Mouse (Mus musculus): ENCODE data around the gene Upk3a. TPM values are rescaled to one million over a fixed set of nuclear protein-coding genes. Genes with fewer than 3 reads are reported as not detected.

The Upk3a gene
- polyA plus RNA-seq, 1 experiment from 2014 or later, result not detected

DNA sequence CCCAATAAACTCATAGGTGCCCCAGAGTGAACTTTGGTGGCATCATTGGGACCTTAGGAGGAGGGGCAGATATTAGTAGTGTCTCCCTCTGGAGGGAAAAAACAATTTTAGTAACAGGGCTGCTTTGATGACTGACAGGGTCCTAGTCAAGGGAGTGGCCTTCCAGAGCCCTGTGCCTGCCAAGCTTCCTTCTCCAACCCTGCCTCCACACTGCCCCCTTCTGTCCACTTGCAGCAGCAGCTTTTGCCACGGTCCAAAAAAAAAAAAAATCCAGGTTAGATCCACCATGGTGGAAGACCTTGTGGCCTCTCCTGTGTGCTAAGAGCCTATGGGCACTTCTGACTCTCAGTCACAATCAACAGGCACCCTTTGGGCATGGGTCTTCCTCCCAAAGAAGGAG lies 21.0 kb upstream of the Upk3a start:
- Histone ChIP-seq H3K27ac (ENCODE audit: low read depth, low read length) (no peak overlapping the region), H3K4me3 (ENCODE audit: low read depth, low read length) (no peak overlapping the region), H3K9ac (ENCODE audit: low read length) (no peak overlapping the region), H3K4me2 (no peak overlapping the region), H3K36me3 (ENCODE audit: control insufficient read depth, insufficient read depth, low read length) (no peaks in the 10 kb centered on the region), H3K9me3 (ENCODE audit: control insufficient read depth, low read length) (no peaks in the 10 kb centered on the region), H3K4me1 (ENCODE audit: control insufficient read depth, insufficient read depth, low read length) (no peaks in the 10 kb centered on the region), H3K27me3 (ENCODE audit: control insufficient read depth, insufficient read depth, low read length) (no peaks in the 10 kb centered on the region)
- ATAC-seq (ENCODE audit: low FRiP score) (no peak), DNase-seq (ENCODE audit: low spot score, missing footprints) (peak; percentile 92)
- WGBS, result 6% methylated on average over 1 of the region's 1 CpGs

GRCm38 (mm10) chr15:84997768-84998454 lies 19.0 kb upstream of the Upk3a start:
- Histone ChIP-seq H3K4me2 (no peak overlapping the region), H3K9me3 (ENCODE audit: control insufficient read depth, low read length) (no peaks in the 10 kb centered on the region), H3K27me3 (ENCODE audit: control insufficient read depth, insufficient read depth, low read length) (no peaks in the 10 kb centered on the region), H3K9ac (ENCODE audit: low read length) (no peak overlapping the region), H3K27ac (ENCODE audit: low read depth, low read length) (no peak overlapping the region), H3K4me3 (ENCODE audit: low read depth, low read length) (no peak overlapping the region), H3K4me1 (ENCODE audit: control insufficient read depth, insufficient read depth, low read length) (no peaks in the 10 kb centered on the region), H3K36me3 (ENCODE audit: control insufficient read depth, insufficient read depth, low read length) (no peaks in the 10 kb centered on the region)
- DNase-seq (ENCODE audit: low spot score, missing footprints), result peak; percentile 2
- WGBS, result 81% methylated on average over 14 of the region's 14 CpGs
- no peak for ATAC-seq (ENCODE audit: low FRiP score)

DNA sequence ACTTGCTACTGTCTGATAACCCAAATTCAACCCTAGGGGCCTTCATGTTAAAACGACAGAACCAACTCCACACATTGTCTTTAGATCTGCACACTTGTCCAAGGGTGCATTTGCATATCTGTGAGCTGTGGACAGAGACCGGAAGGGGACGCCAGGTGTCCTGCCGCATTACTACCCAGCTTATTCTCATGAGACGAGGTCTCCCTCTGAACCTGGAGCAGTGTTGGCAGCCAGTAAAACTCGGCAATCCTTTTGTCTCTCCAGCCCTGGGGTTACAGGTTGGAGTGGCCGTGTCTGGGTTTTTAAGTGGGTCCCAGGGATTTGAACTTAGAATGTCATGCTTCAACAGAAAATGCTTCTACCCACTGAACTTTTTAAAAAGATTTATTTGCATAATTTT lies 17.0 kb upstream of the Upk3a start:
- no peaks in the 10 kb centered on the region for H3K36me3 ChIP-seq (ENCODE audit: control insufficient read depth, insufficient read depth, low read length)
- H3K27me3 ChIP-seq (ENCODE audit: control insufficient read depth, insufficient read depth, low read length), result no peaks in the 10 kb centered on the region
- ATAC-seq (ENCODE audit: low FRiP score) (no peak), DNase-seq (ENCODE audit: low spot score, missing footprints) (peak; percentile 41)
- H3K9me3 ChIP-seq (ENCODE audit: control insufficient read depth, low read length), result no peaks in the 10 kb centered on the region
- H3K27ac ChIP-seq (ENCODE audit: low read depth, low read length), result no peak overlapping the region
- WGBS, result 69% methylated on average over 7 of the region's 7 CpGs
- no peak overlapping the region for H3K9ac ChIP-seq (ENCODE audit: low read length)
- no peak overlapping the region for H3K4me2 ChIP-seq
- no peak overlapping the region for H3K4me3 ChIP-seq (ENCODE audit: low read depth, low read length)
- no peaks in the 10 kb centered on the region for H3K4me1 ChIP-seq (ENCODE audit: control insufficient read depth, insufficient read depth, low read length)

- ATAC-seq (ENCODE audit: low FRiP score) (0 out of 2 replicates have a peak, but pooled peaks have one; percentile 58), DNase-seq (ENCODE audit: low spot score, missing footprints) (peak; percentile 98)
- H3K4me3 ChIP-seq (ENCODE audit: low read depth, low read length), result no peak overlapping the region
- H3K27me3 ChIP-seq (ENCODE audit: control insufficient read depth, insufficient read depth, low read length), result no peaks in the 10 kb centered on the region
- H3K9ac ChIP-seq (ENCODE audit: low read length), result no peak overlapping the region; the same call in 1 of the 2 replicates
- no peaks in the 10 kb centered on the region for H3K4me1 ChIP-seq (ENCODE audit: control insufficient read depth, insufficient read depth, low read length)
- 19% methylated on average over 29 of the region's 29 CpGs for WGBS
- no peaks in the 10 kb centered on the region for H3K9me3 ChIP-seq (ENCODE audit: control insufficient read depth, low read length)
- no peaks in the 10 kb centered on the region for H3K36me3 ChIP-seq (ENCODE audit: control insufficient read depth, insufficient read depth, low read length)
- H3K4me2 ChIP-seq, result no peak overlapping the region
- no peak overlapping the region for H3K27ac ChIP-seq (ENCODE audit: low read depth, low read length)
These were observed 15.7 kb upstream of the Upk3a start for GRCm38 (mm10) chr15:85000984-85001982.

GRCm38 (mm10) chr15:85009666-85010065 lies 7.3 kb upstream of the Upk3a start:
- no peaks in the 10 kb centered on the region for H3K9me3 ChIP-seq (ENCODE audit: control insufficient read depth, low read length)
- H3K27ac ChIP-seq (ENCODE audit: low read depth, low read length), result no peak overlapping the region
- 88% methylated on average over 8 of the region's 8 CpGs for WGBS
- peak; percentile 62 for DNase-seq (ENCODE audit: low spot score, missing footprints)
- no peak overlapping the region for H3K4me2 ChIP-seq
- no peaks in the 10 kb centered on the region for H3K27me3 ChIP-seq (ENCODE audit: control insufficient read depth, insufficient read depth, low read length)
- no peaks in the 10 kb centered on the region for H3K4me1 ChIP-seq (ENCODE audit: control insufficient read depth, insufficient read depth, low read length)
- H3K9ac ChIP-seq (ENCODE audit: low read length), result no peak overlapping the region
- no peaks in the 10 kb centered on the region for H3K36me3 ChIP-seq (ENCODE audit: control insufficient read depth, insufficient read depth, low read length)
- H3K4me3 ChIP-seq (ENCODE audit: low read depth, low read length), result no peak overlapping the region
- no peak for ATAC-seq (ENCODE audit: low FRiP score)

DNA sequence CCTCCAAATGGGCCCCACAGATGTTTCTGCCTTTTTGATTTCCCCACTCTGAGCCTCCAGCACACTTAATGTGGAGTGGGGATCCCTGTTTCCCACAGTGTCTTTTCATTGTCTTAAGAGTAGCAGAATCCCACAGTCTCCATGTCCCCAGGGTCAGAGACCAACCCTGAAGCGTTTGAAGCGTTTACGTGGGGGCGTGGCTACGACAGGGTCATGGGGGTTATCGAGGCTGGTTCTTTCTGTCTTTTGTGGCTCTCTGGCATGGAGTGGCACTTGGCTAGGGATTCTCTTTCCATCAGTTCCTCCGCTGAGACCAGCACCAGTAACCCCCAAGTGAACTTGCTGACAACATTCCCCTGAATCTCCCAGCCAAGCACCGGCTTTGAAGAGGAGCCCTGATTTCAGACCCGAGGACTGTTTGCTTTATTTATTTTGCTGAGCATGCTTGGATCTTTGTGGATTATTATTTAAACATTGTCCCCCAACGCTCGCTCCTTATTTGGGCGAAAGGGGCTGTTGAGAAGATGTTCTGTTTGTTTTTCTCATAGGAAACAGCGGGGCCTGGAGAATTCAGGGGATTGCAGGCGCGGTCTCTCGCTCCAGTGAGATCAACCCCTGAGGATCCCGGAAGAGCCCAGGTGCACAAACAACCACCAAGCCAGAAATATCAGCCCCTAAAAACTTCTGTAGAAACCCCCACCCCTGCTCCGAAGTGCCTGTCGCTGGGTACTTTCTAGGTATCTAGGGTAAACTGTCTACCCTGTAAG lies 4.9 kb upstream of the Upk3a start:
- DNase-seq (ENCODE audit: low spot score, missing footprints) (peak; percentile 82), ATAC-seq (ENCODE audit: low FRiP score) (no peak)
- Histone ChIP-seq H3K27me3 (ENCODE audit: control insufficient read depth, insufficient read depth, low read length) (no peaks in the 10 kb centered on the region), H3K9ac (ENCODE audit: low read length) (no peak overlapping the region), H3K4me3 (ENCODE audit: low read depth, low read length) (no peak overlapping the region), H3K4me1 (ENCODE audit: control insufficient read depth, insufficient read depth, low read length) (peaks cover 3% of the 10 kb centered on the region; the same call in 1 of the 2 replicates), H3K27ac (ENCODE audit: low read depth, low read length) (no peak overlapping the region), H3K9me3 (ENCODE audit: control insufficient read depth, low read length) (no peaks in the 10 kb centered on the region), H3K4me2 (no peak overlapping the region), H3K36me3 (ENCODE audit: control insufficient read depth, insufficient read depth, low read length) (no peaks in the 10 kb centered on the region)
- 37% methylated on average over 19 of the region's 19 CpGs for WGBS

- no peak overlapping the region for H3K27ac ChIP-seq (ENCODE audit: low read depth, low read length)
- ATAC-seq (ENCODE audit: low FRiP score), result no peak
- no peak overlapping the region for H3K4me2 ChIP-seq
- no peaks in the 10 kb centered on the region for H3K36me3 ChIP-seq (ENCODE audit: control insufficient read depth, insufficient read depth, low read length)
- H3K4me3 ChIP-seq (ENCODE audit: low read depth, low read length), result no peak overlapping the region
- 43% methylated on average over 2 of the region's 2 CpGs for WGBS
- no peaks in the 10 kb centered on the region for H3K27me3 ChIP-seq (ENCODE audit: control insufficient read depth, insufficient read depth, low read length)
- peak; percentile 80 for DNase-seq (ENCODE audit: low spot score, missing footprints)
- H3K9me3 ChIP-seq (ENCODE audit: control insufficient read depth, low read length), result no peaks in the 10 kb centered on the region
- peaks cover 3% of the 10 kb centered on the region; the same call in 1 of the 2 replicates for H3K4me1 ChIP-seq (ENCODE audit: control insufficient read depth, insufficient read depth, low read length)
- no peak overlapping the region for H3K9ac ChIP-seq (ENCODE audit: low read length)
These were observed 4.3 kb upstream of the Upk3a start for GRCm38 (mm10) chr15:85012662-85013054.

DNA sequence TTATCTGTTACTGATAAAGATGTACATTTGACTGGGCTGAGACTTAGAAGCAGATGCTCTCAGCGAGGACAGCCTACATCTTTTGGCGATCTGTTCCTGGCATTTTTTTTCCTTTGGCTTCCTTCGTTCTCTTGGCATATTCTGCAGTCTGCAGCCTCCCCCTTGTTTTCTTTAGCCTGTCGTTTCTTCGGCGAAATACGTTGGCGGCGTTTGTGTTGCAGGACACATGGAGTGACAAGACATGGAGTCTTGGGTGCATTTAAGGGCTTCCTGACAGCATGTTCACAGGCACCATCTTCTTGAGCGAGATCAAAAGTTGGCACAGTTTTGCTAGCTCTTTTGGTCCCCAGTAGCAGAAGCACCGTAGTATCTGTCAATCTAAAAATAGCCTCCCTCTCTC lies 1.2 kb upstream of the Upk3a start:
- ATAC-seq (ENCODE audit: low FRiP score) (no peak), DNase-seq (ENCODE audit: low spot score, missing footprints) (peak; percentile 78)
- H3K9me3 ChIP-seq (ENCODE audit: control insufficient read depth, low read length), result no peaks in the 10 kb centered on the region
- no peak overlapping the region for H3K27ac ChIP-seq (ENCODE audit: low read depth, low read length)
- H3K4me1 ChIP-seq (ENCODE audit: control insufficient read depth, insufficient read depth, low read length), result peaks cover 3% of the 10 kb centered on the region; the same call in 1 of the 2 replicates
- H3K4me2 ChIP-seq, result no peak overlapping the region
- H3K4me3 ChIP-seq (ENCODE audit: low read depth, low read length), result no peak overlapping the region
- 88% methylated on average over 11 of the region's 11 CpGs for WGBS
- H3K36me3 ChIP-seq (ENCODE audit: control insufficient read depth, insufficient read depth, low read length), result no peaks in the 10 kb centered on the region
- no peak overlapping the region for H3K9ac ChIP-seq (ENCODE audit: low read length)
- H3K27me3 ChIP-seq (ENCODE audit: control insufficient read depth, insufficient read depth, low read length), result no peaks in the 10 kb centered on the region
